Mouse (Mus musculus) embryonic facial prominence, embryonic 12.5 days (tissue): ENCODE data around the gene Adat1. TPM values are rescaled to one million over a fixed set of nuclear protein-coding genes. Genes with fewer than 3 reads are reported as not detected.

Experiments
- ATAC-seq: fragments of 200-750 bp; cut with Nextera tagmentation; 2 replicates; pipeline ENCODE4 v1.8.0; 2017; ENCODE audit not compliant: insufficient number of reproducible peaks, insufficient read depth, low FRiP score, low TSS enrichment
- H3K27ac ChIP-seq: fragments of 300-500 bp; sonication (generic); 2 replicates; pipeline ENCODE4 v1.5.1; 2016; ENCODE audit warnings: mild to moderate bottlenecking
- H3K27me3 ChIP-seq: fragments of 300-500 bp; sonication (generic); 2 replicates; pipeline ENCODE4 v1.6.1; 2016; ENCODE audit warnings: mild to moderate bottlenecking, moderate library complexity
- H3K36me3 ChIP-seq: fragments of 300-500 bp; sonication (generic); 2 replicates; pipeline ENCODE4 v1.6.1; 2016; ENCODE audit warnings: mild to moderate bottlenecking
- H3K4me1 ChIP-seq: fragments of 300-500 bp; sonication (generic); 2 replicates; pipeline ENCODE4 v1.6.1; 2016
- H3K4me2 ChIP-seq: fragments of 300-500 bp; sonication (generic); replicated peaks from 2 replicates; pipeline ENCODE4 v1.6.1; 2016; ENCODE audit warnings: mild to moderate bottlenecking, moderate library complexity
- H3K4me3 ChIP-seq: fragments of 300-500 bp; sonication (generic); 2 replicates; pipeline ENCODE4 v1.5.1; 2016; ENCODE audit warnings: mild to moderate bottlenecking
- H3K9ac ChIP-seq: fragments of 300-500 bp; sonication (generic); 2 replicates; pipeline ENCODE4 v1.6.1; 2016; ENCODE audit warnings: mild to moderate bottlenecking, moderate library complexity
- H3K9me3 ChIP-seq: fragments of 300-500 bp; sonication (generic); 2 replicates; pipeline ENCODE4 v1.6.1; 2016; ENCODE audit warnings: mild to moderate bottlenecking, moderate library complexity
- WGBS: fragments of 180-500 bp; shearing (Covaris S2); methylation state at CpG from one replicate; pipeline ENCODE4 v1.1.7; 2016; 5-methylcytosine and 5-hydroxymethylcytosine counted together
- polyA plus RNA-seq: library from polyadenylated mRNA; unstranded; fragments of >200 nt; fragmentation: Nextera tagmentation; extraction: Ambion mirVana; gene quantifications from 2 replicates; pipeline ENCODE4 v1.2.1, GENCODE M21; 2016

The Adat1 gene
- 11.5 and 14.8 TPM in 2 replicates for polyA plus RNA-seq

GRCm38 (mm10) chr8:111992013-111992702, at the start of gene Adat1:
Gene Adat1, minus strand, starts transcription at chr8:111992302.
- WGBS: 5% methylated on average over 33 of the region's 33 CpGs
- Histone ChIP-seq H3K4me1 (0 out of 2 replicates have a peak, but pooled peaks cover 4% of the 10 kb centered on the region), H3K9me3 (no peaks in the 10 kb centered on the region), H3K27ac (no peak within 1 kb of the TSS), H3K36me3 (peaks cover 59% of the 10 kb centered on the region), H3K9ac (peak within 1 kb of the TSS; percentile 80), H3K4me2 (peak within 1 kb of the TSS; percentile 52), H3K4me3 (peak within 1 kb of the TSS; percentile 79), H3K27me3 (no peaks in the 10 kb centered on the region)
- peak; percentile 91 for ATAC-seq

- Histone ChIP-seq H3K9me3 (no peaks in the 10 kb centered on the region), H3K27me3 (no peaks in the 10 kb centered on the region), H3K36me3 (no peaks in the 10 kb centered on the region), H3K4me2 (no peak overlapping the region), H3K4me3 (no peak overlapping the region), H3K9ac (no peak overlapping the region), H3K27ac (no peak overlapping the region), H3K4me1 (no peaks in the 10 kb centered on the region)
- 86% methylated on average over 18 of the region's 18 CpGs for WGBS
- no peak for ATAC-seq
Observed at GRCm38 (mm10) chr8:112037521-112037920, 45.4 kb upstream of the Adat1 start.

GRCm38 (mm10) chr8:112034603-112035002, 42.5 kb upstream of the Adat1 start:
- no peaks in the 10 kb centered on the region for H3K4me1 ChIP-seq
- 5% methylated on average over 8 of the region's 8 CpGs for WGBS
- no peaks in the 10 kb centered on the region for H3K36me3 ChIP-seq
- H3K27me3 ChIP-seq: no peaks in the 10 kb centered on the region
- no peak overlapping the region for H3K4me3 ChIP-seq
- no peak overlapping the region for H3K4me2 ChIP-seq
- H3K9me3 ChIP-seq: no peaks in the 10 kb centered on the region
- no peak overlapping the region for H3K27ac ChIP-seq
- no peak overlapping the region for H3K9ac ChIP-seq
- no peak for ATAC-seq

- H3K27ac ChIP-seq: no peak overlapping the region
- 38% methylated on average over 7 of the region's 7 CpGs for WGBS
- no peak overlapping the region for H3K4me3 ChIP-seq
- H3K36me3 ChIP-seq: no peaks in the 10 kb centered on the region
- ATAC-seq: no peak
- H3K4me2 ChIP-seq: no peak overlapping the region
- H3K9me3 ChIP-seq: no peaks in the 10 kb centered on the region
- H3K4me1 ChIP-seq: no peaks in the 10 kb centered on the region
- H3K9ac ChIP-seq: no peak overlapping the region
- no peaks in the 10 kb centered on the region for H3K27me3 ChIP-seq
Observed at GRCm38 (mm10) chr8:112033071-112033470, 41.0 kb upstream of the Adat1 start.

- Histone ChIP-seq H3K27me3 (no peaks in the 10 kb centered on the region), H3K9ac (no peak overlapping the region), H3K4me3 (no peak overlapping the region), H3K36me3 (no peaks in the 10 kb centered on the region), H3K4me1 (0 out of 2 replicates have a peak, but pooled peaks cover 3% of the 10 kb centered on the region), H3K4me2 (no peak overlapping the region), H3K9me3 (no peaks in the 10 kb centered on the region), H3K27ac (no peak overlapping the region)
- 56% methylated on average over 6 of the region's 6 CpGs for WGBS
- ATAC-seq: no peak
Observed at GRCm38 (mm10) chr8:112030663-112031062, 38.6 kb upstream of the Adat1 start.

GRCm38 (mm10) chr8:112029455-112029854, 37.4 kb upstream of the Adat1 start:
- H3K9me3 ChIP-seq: no peaks in the 10 kb centered on the region
- no peak overlapping the region for H3K27ac ChIP-seq
- H3K9ac ChIP-seq: no peak overlapping the region
- 79% methylated on average over 7 of the region's 7 CpGs for WGBS
- ATAC-seq: no peak
- no peak overlapping the region for H3K4me2 ChIP-seq
- no peaks in the 10 kb centered on the region for H3K36me3 ChIP-seq
- no peak overlapping the region for H3K4me3 ChIP-seq
- H3K4me1 ChIP-seq: 0 out of 2 replicates have a peak, but pooled peaks cover 3% of the 10 kb centered on the region
- H3K27me3 ChIP-seq: no peaks in the 10 kb centered on the region

- H3K9me3 ChIP-seq: no peaks in the 10 kb centered on the region
- H3K27me3 ChIP-seq: no peaks in the 10 kb centered on the region
- H3K27ac ChIP-seq: no peak within 1 kb of the TSS
- peaks cover 40% of the 10 kb centered on the region for H3K36me3 ChIP-seq
- H3K9ac ChIP-seq: no peak within 1 kb of the TSS
- H3K4me3 ChIP-seq: no peak within 1 kb of the TSS
- ATAC-seq: no peak
- no peak within 1 kb of the TSS for H3K4me2 ChIP-seq
- 95% methylated on average over 11 of the region's 11 CpGs for WGBS
- peaks cover 18% of the 10 kb centered on the region for H3K4me1 ChIP-seq
Observed at GRCm38 (mm10) chr8:112014936-112015335, 22.8 kb upstream of the Adat1 start, which contains the start of gene Gm6793. Gene Gm6793, minus strand, starts transcription at chr8:112015036.

- Histone ChIP-seq H3K9me3 (no peaks in the 10 kb centered on the region), H3K4me3 (peak overlapping the region; percentile 94), H3K27ac (peak overlapping the region; percentile 83), H3K27me3 (no peaks in the 10 kb centered on the region), H3K36me3 (peaks cover 17% of the 10 kb centered on the region; the same call in 1 of the 2 replicates), H3K4me2 (peak overlapping the region; percentile 89), H3K4me1 (peaks cover 18% of the 10 kb centered on the region), H3K9ac (peak overlapping the region; percentile 88)
- WGBS: 0% methylated on average over 40 of the region's 40 CpGs
- peak; percentile 54; the same call in 1 of the 2 replicates for ATAC-seq
Observed at GRCm38 (mm10) chr8:112011816-112012242, 19.7 kb upstream of the Adat1 start.

GRCm38 (mm10) chr8:112010997-112011815, 19.1 kb upstream of the Adat1 start, which contains the start of the genes Kars and Terf2ip:
Gene Kars, minus strand, starts transcription at chr8:112011323.
Gene Terf2ip, plus strand, starts transcription at chr8:112011398.
- peak within 1 kb of the TSS; percentile 83 for H3K27ac ChIP-seq
- H3K4me1 ChIP-seq: peaks cover 18% of the 10 kb centered on the region
- peak within 1 kb of the TSS; percentile 94 for H3K4me3 ChIP-seq
- H3K36me3 ChIP-seq: peaks cover 17% of the 10 kb centered on the region
- ATAC-seq: peak; percentile 92
- no peaks in the 10 kb centered on the region for H3K27me3 ChIP-seq
- peak within 1 kb of the TSS; percentile 89 for H3K4me2 ChIP-seq
- no peaks in the 10 kb centered on the region for H3K9me3 ChIP-seq
- WGBS: under 1% methylated on average over 61 of the region's 61 CpGs
- H3K9ac ChIP-seq: peak within 1 kb of the TSS; percentile 88

GRCm38 (mm10) chr8:112009558-112009957, 17.5 kb upstream of the Adat1 start:
- Histone ChIP-seq H3K4me3 (no peak overlapping the region), H3K4me2 (peak overlapping the region; percentile 89; the same call in 1 of the 2 replicates), H3K27ac (no peak overlapping the region), H3K9ac (no peak overlapping the region), H3K9me3 (no peaks in the 10 kb centered on the region), H3K4me1 (peaks cover 18% of the 10 kb centered on the region), H3K27me3 (no peaks in the 10 kb centered on the region), H3K36me3 (peaks cover 25% of the 10 kb centered on the region)
- 95% methylated on average over 7 of the region's 7 CpGs for WGBS
- no peak for ATAC-seq

- Histone ChIP-seq H3K9me3 (no peaks in the 10 kb centered on the region), H3K9ac (no peak overlapping the region), H3K27ac (no peak overlapping the region), H3K36me3 (peaks cover 42% of the 10 kb centered on the region), H3K27me3 (no peaks in the 10 kb centered on the region), H3K4me3 (no peak overlapping the region), H3K4me1 (peaks cover 12% of the 10 kb centered on the region), H3K4me2 (no peak overlapping the region)
- no peak for ATAC-seq
- WGBS: 91% methylated on average over 2 of the region's 2 CpGs
Observed at GRCm38 (mm10) chr8:112007669-112008068, 15.6 kb upstream of the Adat1 start.
